Mouse (Mus musculus): ENCODE measurements at regions not wholly inside any gene's neighbourhood (a gene's known extent, or its start where the extent isn't known, plus 50 kb on each side); places are given as distances from the start of the nearest gene placed in this dataset.
"Not testable (repeated sequence)": the region's sequence is repeated elsewhere in the genome, so short reads cannot be mapped to it uniquely, and the experiment has no call there.

DNA sequence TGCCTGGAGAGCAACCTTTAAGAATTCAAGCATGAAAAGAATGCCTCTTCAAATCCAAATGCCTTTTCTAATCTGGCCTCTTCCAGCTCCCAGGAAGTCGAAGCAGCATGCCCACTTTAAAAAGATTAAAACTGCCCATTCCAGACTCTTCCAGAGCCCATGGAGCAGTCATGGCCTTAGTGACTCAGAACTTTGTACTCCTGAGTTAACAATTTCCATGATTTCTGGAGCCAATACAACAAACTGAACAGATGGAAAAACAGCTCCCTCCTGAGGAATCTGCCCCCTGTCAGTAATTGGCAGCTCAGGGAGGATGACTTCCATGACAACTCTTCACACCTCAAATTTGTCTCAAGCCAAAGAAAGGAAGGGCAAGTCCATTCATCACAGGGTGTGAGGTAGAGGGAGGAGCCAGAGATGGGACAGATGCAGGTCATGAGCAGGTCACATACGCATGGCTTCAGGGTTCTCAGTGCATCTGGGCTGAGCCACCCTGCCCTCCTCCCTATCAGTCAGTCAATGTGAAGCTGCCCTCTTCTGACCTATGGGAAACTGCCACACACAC, 75.4 kb upstream of the Tcerg1l start:
- no peak overlapping the region for H3K4me3 ChIP-seq (ENCODE audit: low read depth, low read length)
- no peaks in the 10 kb centered on the region for H3K27me3 ChIP-seq (ENCODE audit: control insufficient read depth, insufficient read depth, low read length)
- H3K4me1 ChIP-seq (ENCODE audit: control insufficient read depth, insufficient read depth, low read length), result no peaks in the 10 kb centered on the region
- H3K36me3 ChIP-seq (ENCODE audit: control insufficient read depth, insufficient read depth, low read length), result no peaks in the 10 kb centered on the region
- no peak overlapping the region for H3K9ac ChIP-seq (ENCODE audit: low read length)
- H3K9me3 ChIP-seq (ENCODE audit: control insufficient read depth, low read length), result no peaks in the 10 kb centered on the region
- no peak overlapping the region for H3K4me2 ChIP-seq (ENCODE audit: low read depth, severe bottlenecking)
- no peak overlapping the region for H3K27ac ChIP-seq (replicated peaks; ENCODE audit: low read depth, low read length)
- 55% methylated on average over 2 of the region's 2 CpGs for WGBS
- DNase-seq (ENCODE audit: low spot score), result no peak
- ATAC-seq (ENCODE audit: insufficient number of reproducible peaks, low FRiP score, low TSS enrichment, low read depth), result no peak

DNA sequence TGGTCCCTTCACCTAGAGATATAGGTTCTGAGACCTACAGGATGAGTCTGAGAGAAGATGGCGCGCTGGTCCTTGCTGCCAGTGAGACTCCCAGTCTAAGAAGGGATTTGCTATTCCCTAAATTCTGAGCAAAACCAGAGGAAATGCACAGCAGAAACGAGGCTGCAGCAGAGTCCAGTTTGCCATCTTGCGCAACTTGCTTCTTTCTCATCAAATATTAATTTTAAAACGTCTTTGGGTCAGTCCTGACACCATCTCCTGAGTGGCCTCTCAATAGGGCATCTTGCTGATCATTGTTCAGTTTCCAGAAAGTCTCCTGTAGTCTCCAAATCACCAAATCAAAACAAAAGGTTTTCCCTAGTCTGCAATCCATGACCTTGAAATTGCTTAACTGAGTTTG, 74.8 kb upstream of the Tcerg1l start:
- H3K36me3 ChIP-seq (ENCODE audit: control insufficient read depth, insufficient read depth, low read length), result no peaks in the 10 kb centered on the region
- 88% methylated on average over 5 of the region's 5 CpGs for WGBS
- ATAC-seq (ENCODE audit: insufficient number of reproducible peaks, low FRiP score, low TSS enrichment, low read depth), result no peak
- H3K9ac ChIP-seq (ENCODE audit: low read length), result no peak overlapping the region
- no peak for DNase-seq (ENCODE audit: low spot score)
- H3K27me3 ChIP-seq (ENCODE audit: control insufficient read depth, insufficient read depth, low read length), result no peaks in the 10 kb centered on the region
- no peak overlapping the region for H3K27ac ChIP-seq (replicated peaks; ENCODE audit: low read depth, low read length)
- H3K4me3 ChIP-seq (ENCODE audit: low read depth, low read length), result no peak overlapping the region
- no peak overlapping the region for H3K4me2 ChIP-seq (ENCODE audit: low read depth, severe bottlenecking)
- H3K9me3 ChIP-seq (ENCODE audit: control insufficient read depth, low read length), result no peaks in the 10 kb centered on the region
- H3K4me1 ChIP-seq (ENCODE audit: control insufficient read depth, insufficient read depth, low read length), result no peaks in the 10 kb centered on the region

DNA sequence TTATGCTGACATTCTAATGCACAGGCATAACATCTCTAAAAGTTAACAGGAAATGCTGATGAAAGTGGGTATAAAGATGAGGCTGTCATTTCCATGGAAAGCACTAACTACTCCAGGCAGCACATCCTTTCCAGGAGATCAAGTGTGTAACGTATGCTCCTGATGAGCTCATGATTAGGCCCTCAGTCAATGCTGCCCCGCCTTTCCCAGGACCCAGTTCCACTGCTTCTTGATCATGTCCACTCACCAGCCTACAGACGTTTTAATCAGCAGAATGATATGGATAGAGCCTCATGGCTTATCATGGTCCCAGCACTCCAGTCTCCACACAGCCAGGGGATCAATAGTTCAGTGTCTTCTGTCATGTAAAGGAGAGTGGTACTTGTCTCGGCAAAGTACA, 71.7 kb upstream of the Tcerg1l start:
- no peaks in the 10 kb centered on the region for H3K9me3 ChIP-seq (ENCODE audit: control insufficient read depth, low read length)
- no peak overlapping the region for H3K27ac ChIP-seq (replicated peaks; ENCODE audit: low read depth, low read length)
- no peaks in the 10 kb centered on the region for H3K4me1 ChIP-seq (ENCODE audit: control insufficient read depth, insufficient read depth, low read length)
- H3K9ac ChIP-seq (ENCODE audit: low read length), result no peak overlapping the region
- no peak overlapping the region for H3K4me3 ChIP-seq (ENCODE audit: low read depth, low read length)
- no peaks in the 10 kb centered on the region for H3K36me3 ChIP-seq (ENCODE audit: control insufficient read depth, insufficient read depth, low read length)
- no peak for ATAC-seq (ENCODE audit: insufficient number of reproducible peaks, low FRiP score, low TSS enrichment, low read depth)
- 78% methylated on average over 4 of the region's 4 CpGs for WGBS
- no peak overlapping the region for H3K4me2 ChIP-seq (ENCODE audit: low read depth, severe bottlenecking)
- DNase-seq (ENCODE audit: low spot score), result no peak
- no peaks in the 10 kb centered on the region for H3K27me3 ChIP-seq (ENCODE audit: control insufficient read depth, insufficient read depth, low read length)

DNA sequence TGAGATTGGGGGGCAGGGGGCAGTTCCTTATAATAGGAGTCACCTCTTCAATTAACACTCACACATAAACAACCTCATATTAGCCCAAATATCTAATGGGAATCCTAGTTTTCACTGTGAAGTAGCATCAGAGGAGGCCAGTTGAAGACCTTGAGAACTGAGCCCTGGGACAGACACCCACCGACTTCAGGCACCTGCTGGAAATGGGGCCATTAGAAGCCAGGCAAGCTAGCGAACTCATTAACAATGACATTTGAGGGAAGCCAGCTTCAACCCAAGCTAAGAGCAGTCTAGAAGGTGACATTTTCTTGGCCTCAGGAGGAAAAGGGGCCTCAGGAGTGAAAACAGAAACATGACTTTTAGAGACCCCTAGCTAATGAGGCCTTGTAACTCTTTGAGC, 70.9 kb upstream of the Tcerg1l start:
- 81% methylated on average over 2 of the region's 2 CpGs for WGBS
- H3K4me3 ChIP-seq (ENCODE audit: low read depth, low read length), result no peak overlapping the region
- no peaks in the 10 kb centered on the region for H3K36me3 ChIP-seq (ENCODE audit: control insufficient read depth, insufficient read depth, low read length)
- H3K9me3 ChIP-seq (ENCODE audit: control insufficient read depth, low read length), result no peaks in the 10 kb centered on the region
- H3K9ac ChIP-seq (ENCODE audit: low read length), result no peak overlapping the region
- H3K4me1 ChIP-seq (ENCODE audit: control insufficient read depth, insufficient read depth, low read length), result no peaks in the 10 kb centered on the region
- H3K4me2 ChIP-seq (ENCODE audit: low read depth, severe bottlenecking), result no peak overlapping the region
- no peak overlapping the region for H3K27ac ChIP-seq (replicated peaks; ENCODE audit: low read depth, low read length)
- no peaks in the 10 kb centered on the region for H3K27me3 ChIP-seq (ENCODE audit: control insufficient read depth, insufficient read depth, low read length)
- DNase-seq (ENCODE audit: low spot score), result no peak
- no peak for ATAC-seq (ENCODE audit: insufficient number of reproducible peaks, low FRiP score, low TSS enrichment, low read depth)

DNA sequence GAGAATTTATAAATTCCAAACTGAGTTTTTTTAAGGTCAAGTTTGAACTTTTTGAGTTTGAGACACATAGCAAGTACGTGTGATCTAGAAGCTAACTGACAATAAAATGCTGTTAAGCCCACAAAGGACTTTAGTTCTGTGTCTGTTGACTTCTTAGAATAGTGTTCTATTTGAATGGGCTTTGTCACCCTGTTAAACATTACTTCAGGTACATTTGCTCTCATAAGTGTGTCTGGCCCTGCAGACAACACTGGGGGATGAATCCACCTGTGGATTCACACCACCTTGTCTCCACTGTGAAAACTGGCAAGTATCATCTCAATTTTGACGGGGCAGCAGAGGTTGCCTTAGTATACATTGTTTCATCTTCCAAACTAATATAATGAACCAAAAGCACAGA, 70.5 kb upstream of the Tcerg1l start:
- WGBS, result 77% methylated on average over 2 of the region's 2 CpGs
- DNase-seq (ENCODE audit: low spot score) (no peak), ATAC-seq (ENCODE audit: insufficient number of reproducible peaks, low FRiP score, low TSS enrichment, low read depth) (no peak)
- Histone ChIP-seq H3K4me2 (ENCODE audit: low read depth, severe bottlenecking) (no peak overlapping the region), H3K4me3 (ENCODE audit: low read depth, low read length) (no peak overlapping the region), H3K27ac (replicated peaks; ENCODE audit: low read depth, low read length) (no peak overlapping the region), H3K9me3 (ENCODE audit: control insufficient read depth, low read length) (no peaks in the 10 kb centered on the region), H3K9ac (ENCODE audit: low read length) (no peak overlapping the region), H3K36me3 (ENCODE audit: control insufficient read depth, insufficient read depth, low read length) (no peaks in the 10 kb centered on the region), H3K27me3 (ENCODE audit: control insufficient read depth, insufficient read depth, low read length) (no peaks in the 10 kb centered on the region), H3K4me1 (ENCODE audit: control insufficient read depth, insufficient read depth, low read length) (no peaks in the 10 kb centered on the region)

DNA sequence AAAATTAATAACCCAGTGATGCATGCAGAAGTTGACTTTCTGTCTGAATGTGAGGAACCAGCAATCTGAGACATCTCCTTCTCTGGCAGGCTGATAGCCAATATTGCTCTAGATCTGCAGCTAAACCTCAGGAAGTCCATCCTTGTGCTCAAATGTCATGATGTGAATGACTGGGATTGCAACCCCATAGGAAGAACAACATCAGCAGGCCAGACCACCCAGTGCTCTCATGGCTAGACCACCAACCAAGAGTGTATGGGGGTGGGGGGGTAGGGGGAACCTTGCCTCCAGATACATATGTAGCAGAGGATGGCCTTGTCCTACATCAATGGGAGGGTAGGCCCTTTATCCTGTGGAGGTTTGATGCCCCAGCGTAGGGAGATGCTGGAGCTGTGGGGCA, 69.9 kb upstream of the Tcerg1l start:
- Histone ChIP-seq H3K4me1 (ENCODE audit: control insufficient read depth, insufficient read depth, low read length) (no peaks in the 10 kb centered on the region), H3K4me2 (ENCODE audit: low read depth, severe bottlenecking) (no peak overlapping the region), H3K36me3 (ENCODE audit: control insufficient read depth, insufficient read depth, low read length) (no peaks in the 10 kb centered on the region), H3K27ac (replicated peaks; ENCODE audit: low read depth, low read length) (no peak overlapping the region), H3K9ac (ENCODE audit: low read length) (no peak overlapping the region), H3K4me3 (ENCODE audit: low read depth, low read length) (no peak overlapping the region), H3K9me3 (ENCODE audit: control insufficient read depth, low read length) (no peaks in the 10 kb centered on the region), H3K27me3 (ENCODE audit: control insufficient read depth, insufficient read depth, low read length) (no peaks in the 10 kb centered on the region)
- 84% methylated on average over 1 of the region's 1 CpGs for WGBS
- no peak for DNase-seq (ENCODE audit: low spot score)
- no peak for ATAC-seq (ENCODE audit: insufficient number of reproducible peaks, low FRiP score, low TSS enrichment, low read depth)

DNA sequence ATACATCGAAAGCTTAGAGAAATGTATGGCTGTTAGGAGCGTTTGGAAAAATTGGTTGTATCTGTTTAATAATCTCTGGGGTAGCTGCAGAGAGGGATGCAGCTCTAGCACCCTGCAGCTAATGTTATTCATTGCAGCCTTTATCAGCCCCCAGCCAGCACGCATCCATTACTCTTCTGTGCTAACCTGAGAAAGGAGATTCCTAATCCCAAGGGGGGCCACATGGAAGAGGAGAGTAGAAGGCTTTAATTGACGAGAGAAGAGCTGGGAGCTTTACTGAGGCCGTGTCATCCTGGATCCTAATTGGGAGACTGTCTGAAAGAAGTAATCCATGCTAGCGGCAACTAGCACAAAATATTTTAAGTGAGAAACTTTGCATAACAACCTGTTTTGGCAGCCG, 60.4 kb upstream of the Tcerg1l start:
- 53% methylated on average over 7 of the region's 7 CpGs for WGBS
- no peak overlapping the region for H3K9ac ChIP-seq (ENCODE audit: low read length)
- no peaks in the 10 kb centered on the region for H3K27me3 ChIP-seq (ENCODE audit: control insufficient read depth, insufficient read depth, low read length)
- no peak overlapping the region for H3K4me2 ChIP-seq (ENCODE audit: low read depth, severe bottlenecking)
- H3K27ac ChIP-seq (replicated peaks; ENCODE audit: low read depth, low read length), result no peak overlapping the region
- H3K4me1 ChIP-seq (ENCODE audit: control insufficient read depth, insufficient read depth, low read length), result no peaks in the 10 kb centered on the region
- ATAC-seq (ENCODE audit: insufficient number of reproducible peaks, low FRiP score, low TSS enrichment, low read depth) (no peak), DNase-seq (ENCODE audit: low spot score) (no peak)
- no peaks in the 10 kb centered on the region for H3K36me3 ChIP-seq (ENCODE audit: control insufficient read depth, insufficient read depth, low read length)
- no peaks in the 10 kb centered on the region for H3K9me3 ChIP-seq (ENCODE audit: control insufficient read depth, low read length)
- no peak overlapping the region for H3K4me3 ChIP-seq (ENCODE audit: low read depth, low read length)

DNA sequence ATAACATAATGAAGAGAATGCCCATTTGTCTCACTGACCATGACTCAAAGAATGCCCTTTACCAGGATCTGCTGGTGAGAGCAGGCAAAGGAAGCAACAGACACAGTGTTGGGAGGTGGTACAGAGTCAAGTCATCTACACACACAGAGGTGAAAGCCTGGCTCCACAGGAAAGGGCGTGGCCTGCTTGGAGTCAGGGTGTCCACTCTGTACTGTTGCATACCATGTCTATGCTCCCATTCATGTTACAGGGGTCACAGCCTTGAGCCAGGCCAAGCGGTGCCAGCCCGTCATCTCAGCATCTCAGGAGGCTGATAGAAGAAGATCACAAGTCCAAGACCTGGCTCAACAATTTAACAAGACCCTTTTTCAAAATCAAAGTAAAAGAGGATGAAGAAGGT, 57.8 kb upstream of the Tcerg1l start:
- Histone ChIP-seq H3K4me3 (ENCODE audit: low read depth, low read length) (no peak overlapping the region), H3K36me3 (ENCODE audit: control insufficient read depth, insufficient read depth, low read length) (no peaks in the 10 kb centered on the region), H3K9me3 (ENCODE audit: control insufficient read depth, low read length) (no peaks in the 10 kb centered on the region), H3K4me2 (ENCODE audit: low read depth, severe bottlenecking) (no peak overlapping the region), H3K4me1 (ENCODE audit: control insufficient read depth, insufficient read depth, low read length) (no peaks in the 10 kb centered on the region), H3K27ac (replicated peaks; ENCODE audit: low read depth, low read length) (no peak overlapping the region), H3K27me3 (ENCODE audit: control insufficient read depth, insufficient read depth, low read length) (no peaks in the 10 kb centered on the region), H3K9ac (ENCODE audit: low read length) (no peak overlapping the region)
- ATAC-seq (ENCODE audit: insufficient number of reproducible peaks, low FRiP score, low TSS enrichment, low read depth) (no peak), DNase-seq (ENCODE audit: low spot score) (no peak)
- 83% methylated on average over 3 of the region's 3 CpGs for WGBS

DNA sequence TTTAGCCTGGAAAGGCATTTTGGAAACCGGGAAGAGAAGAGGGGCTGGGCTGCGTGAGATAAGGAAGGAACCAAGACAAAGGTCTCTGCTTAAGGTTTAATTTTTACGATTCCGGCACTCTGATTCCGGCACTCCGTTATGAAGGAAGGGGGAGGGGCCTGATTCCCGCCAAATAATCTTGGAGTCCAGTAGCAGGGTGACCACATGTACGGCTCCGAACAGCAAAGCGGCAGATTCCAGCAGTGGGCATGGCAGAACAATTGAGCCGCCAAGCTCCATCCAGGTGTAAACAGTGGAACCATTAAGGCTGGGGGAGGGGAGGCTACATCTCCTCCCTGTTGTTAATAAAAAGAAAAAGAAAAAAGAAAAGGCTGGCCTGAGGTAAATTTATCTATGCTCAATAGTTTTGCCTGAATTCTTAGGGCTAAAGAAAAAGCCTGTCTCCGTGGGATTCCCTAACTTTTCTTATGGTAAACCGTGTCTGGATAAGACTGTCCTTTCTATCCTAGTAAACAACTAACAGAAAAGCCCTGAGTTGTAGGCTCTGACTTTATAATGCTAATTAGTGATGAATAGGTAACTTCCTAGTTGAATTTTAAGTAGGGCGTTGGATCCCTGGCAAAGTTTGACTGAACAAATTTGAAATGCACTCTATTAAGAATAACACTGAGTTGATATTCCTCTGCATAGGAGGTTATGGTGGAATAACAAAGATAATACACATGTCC, 57.1 kb upstream of the Tcerg1l start:
- not testable (repeated sequence) for H3K4me3 ChIP-seq (ENCODE audit: low read depth, low read length); DNase-seq (ENCODE audit: low spot score); H3K9ac ChIP-seq (ENCODE audit: low read length); H3K36me3 ChIP-seq (ENCODE audit: control insufficient read depth, insufficient read depth, low read length); ATAC-seq (ENCODE audit: insufficient number of reproducible peaks, low FRiP score, low TSS enrichment, low read depth); H3K4me1 ChIP-seq (ENCODE audit: control insufficient read depth, insufficient read depth, low read length); H3K27ac ChIP-seq (replicated peaks; ENCODE audit: low read depth, low read length); H3K27me3 ChIP-seq (ENCODE audit: control insufficient read depth, insufficient read depth, low read length); H3K9me3 ChIP-seq (ENCODE audit: control insufficient read depth, low read length); H3K4me2 ChIP-seq (ENCODE audit: low read depth, severe bottlenecking)
- WGBS, result 55% methylated on average over 14 of the region's 14 CpGs
